Mouse (Mus musculus): ENCODE measurements around the gene Tas2r110. TPM values are rescaled to one million over a fixed set of nuclear protein-coding genes. Genes with fewer than 3 reads are reported as not detected.

The Tas2r110 gene
- polyA plus RNA-seq (2015; fragmentation: Nextera tagmentation; extraction: Ambion mirVana), result not detected in 2 replicates

GRCm38 (mm10) chr6:132867708-132868107 lies at the start of gene Tas2r110:
Gene Tas2r110, plus strand, starts transcription at chr6:132868008.
- H3K27me3 ChIP-seq (ENCODE audit: insufficient read depth, low read length), result no peaks in the 10 kb centered on the region
- H3K27ac ChIP-seq, result no peak within 1 kb of the TSS
- no peak within 1 kb of the TSS for H3K4me2 ChIP-seq (ENCODE audit: low read length)
- no peak within 1 kb of the TSS for H3K9ac ChIP-seq (ENCODE audit: low read depth, low read length)
- DNase-seq (ENCODE audit: low spot score), result no peak
- H3K4me1 ChIP-seq (replicated peaks; ENCODE audit: insufficient read depth, low read length), result no peaks in the 10 kb centered on the region
- no peaks in the 10 kb centered on the region for H3K36me3 ChIP-seq (ENCODE audit: insufficient read depth, low read length)
- no peaks in the 10 kb centered on the region for H3K9me3 ChIP-seq (replicated peaks; ENCODE audit: low read length)
- ATAC-seq (replicated peaks; ENCODE audit: low FRiP score, low read depth), result no peak
- TF ChIP-seq CTCF (IDR thresholded peaks at IDR 0.05; ENCODE audit: low read depth), result no peak
- H3K4me3 ChIP-seq (replicated peaks; ENCODE audit: low read depth, low read length), result no peak within 1 kb of the TSS

GRCm38 (mm10) chr6:132846842-132847241 lies 21.0 kb upstream of the Tas2r110 start, which contains the start of gene Tas2r123:
Gene Tas2r123, plus strand, starts transcription at chr6:132847142.
- DNase-seq (ENCODE audit: low spot score) (no peak), ATAC-seq (replicated peaks; ENCODE audit: low FRiP score, low read depth) (no peak)
- H3K4me3 ChIP-seq (replicated peaks; ENCODE audit: low read depth, low read length), result no peak within 1 kb of the TSS
- H3K4me1 ChIP-seq (replicated peaks; ENCODE audit: insufficient read depth, low read length), result no peaks in the 10 kb centered on the region
- no peaks in the 10 kb centered on the region for H3K27me3 ChIP-seq (ENCODE audit: insufficient read depth, low read length)
- H3K9me3 ChIP-seq (replicated peaks; ENCODE audit: low read length), result no peaks in the 10 kb centered on the region
- no peaks in the 10 kb centered on the region for H3K36me3 ChIP-seq (ENCODE audit: insufficient read depth, low read length)
- no peak within 1 kb of the TSS for H3K4me2 ChIP-seq (ENCODE audit: low read length)
- 74% methylated on average over 1 of the region's 1 CpGs for whole genome bisulfite sequencing
- H3K9ac ChIP-seq (ENCODE audit: low read depth, low read length), result no peak within 1 kb of the TSS
- H3K27ac ChIP-seq, result no peak within 1 kb of the TSS
- no peak for TF ChIP-seq CTCF (IDR thresholded peaks at IDR 0.05; ENCODE audit: low read depth)

GRCm38 (mm10) chr6:132855138-132855537 lies 12.7 kb upstream of the Tas2r110 start, which contains the start of gene Tas2r116:
Gene Tas2r116, plus strand, starts transcription at chr6:132855438.
- 72% methylated on average over 1 of the region's 1 CpGs for WGBS
- Histone ChIP-seq H3K9me3 (replicated peaks; ENCODE audit: low read length) (no peaks in the 10 kb centered on the region), H3K4me3 (replicated peaks; ENCODE audit: low read depth, low read length) (no peak within 1 kb of the TSS), H3K27me3 (ENCODE audit: insufficient read depth, low read length) (no peaks in the 10 kb centered on the region), H3K4me2 (ENCODE audit: low read length) (no peak within 1 kb of the TSS), H3K27ac (no peak within 1 kb of the TSS), H3K9ac (ENCODE audit: low read depth, low read length) (no peak within 1 kb of the TSS), H3K4me1 (replicated peaks; ENCODE audit: insufficient read depth, low read length) (no peaks in the 10 kb centered on the region), H3K36me3 (ENCODE audit: insufficient read depth, low read length) (no peaks in the 10 kb centered on the region)
- no peak for TF ChIP-seq CTCF (IDR thresholded peaks at IDR 0.05; ENCODE audit: low read depth)
- ATAC-seq (replicated peaks; ENCODE audit: low FRiP score, low read depth) (no peak), DNase-seq (ENCODE audit: low spot score) (no peak)

GRCm38 (mm10) chr6:132892711-132893110 lies 24.9 kb downstream of the Tas2r110 start, which contains the start of gene Tas2r113:
Gene Tas2r113, plus strand, starts transcription at chr6:132893011.
- no peak within 1 kb of the TSS for H3K27ac ChIP-seq
- DNase-seq (ENCODE audit: low spot score) (no peak), ATAC-seq (replicated peaks; ENCODE audit: low FRiP score, low read depth) (no peak)
- H3K4me3 ChIP-seq (replicated peaks; ENCODE audit: low read depth, low read length), result no peak within 1 kb of the TSS
- H3K4me2 ChIP-seq (ENCODE audit: low read length), result no peak within 1 kb of the TSS
- H3K27me3 ChIP-seq (ENCODE audit: insufficient read depth, low read length), result no peaks in the 10 kb centered on the region
- H3K4me1 ChIP-seq (replicated peaks; ENCODE audit: insufficient read depth, low read length), result no peaks in the 10 kb centered on the region
- no peak within 1 kb of the TSS for H3K9ac ChIP-seq (ENCODE audit: low read depth, low read length)
- 69% methylated on average over 1 of the region's 1 CpGs for WGBS
- TF ChIP-seq CTCF (IDR thresholded peaks at IDR 0.05; ENCODE audit: low read depth), result no peak
- no peaks in the 10 kb centered on the region for H3K9me3 ChIP-seq (replicated peaks; ENCODE audit: low read length)
- H3K36me3 ChIP-seq (ENCODE audit: insufficient read depth, low read length), result no peaks in the 10 kb centered on the region

GRCm38 (mm10) chr6:132909351-132909750 lies 41.5 kb downstream of the Tas2r110 start, which contains the start of gene Tas2r125:
Gene Tas2r125, plus strand, starts transcription at chr6:132909651.
- ATAC-seq (replicated peaks; ENCODE audit: low FRiP score, low read depth) (no peak), DNase-seq (ENCODE audit: low spot score) (no peak)
- no peaks in the 10 kb centered on the region for H3K36me3 ChIP-seq (ENCODE audit: insufficient read depth, low read length)
- H3K27me3 ChIP-seq (ENCODE audit: insufficient read depth, low read length), result no peaks in the 10 kb centered on the region
- H3K4me3 ChIP-seq (replicated peaks; ENCODE audit: low read depth, low read length), result no peak within 1 kb of the TSS
- TF ChIP-seq CTCF (IDR thresholded peaks at IDR 0.05; ENCODE audit: low read depth), result no peak
- 89% methylated on average over 3 of the region's 3 CpGs for WGBS
- H3K4me2 ChIP-seq (ENCODE audit: low read length), result no peak within 1 kb of the TSS
- no peak within 1 kb of the TSS for H3K9ac ChIP-seq (ENCODE audit: low read depth, low read length)
- H3K9me3 ChIP-seq (replicated peaks; ENCODE audit: low read length), result no peaks in the 10 kb centered on the region
- H3K27ac ChIP-seq, result no peak within 1 kb of the TSS
- H3K4me1 ChIP-seq (replicated peaks; ENCODE audit: insufficient read depth, low read length), result no peaks in the 10 kb centered on the region

Other genes with a start within 250 kb of the Tas2r110 start
- not detected in 2 replicates for gene A630073D07Rik, start 216.5 kb upstream of the Tas2r110 start, polyA plus RNA-seq (2015; fragmentation: Nextera tagmentation; extraction: Ambion mirVana)
- not detected in 2 replicates for gene Tas2r120, start 211.1 kb upstream of the Tas2r110 start, polyA plus RNA-seq (2015; fragmentation: Nextera tagmentation; extraction: Ambion mirVana)
- not detected in 2 replicates for gene Tas2r121, start 167.0 kb upstream of the Tas2r110 start, polyA plus RNA-seq (2015; fragmentation: Nextera tagmentation; extraction: Ambion mirVana)
- not detected in 2 replicates for gene Tas2r122, start 156.1 kb upstream of the Tas2r110 start, polyA plus RNA-seq (2015; fragmentation: Nextera tagmentation; extraction: Ambion mirVana)
- gene Tas2r115, start 130.0 kb upstream of the Tas2r110 start, polyA plus RNA-seq (2015; fragmentation: Nextera tagmentation; extraction: Ambion mirVana), result not detected in 2 replicates
- not detected in 2 replicates for gene Tas2r124, start 113.3 kb upstream of the Tas2r110 start, polyA plus RNA-seq (2015; fragmentation: Nextera tagmentation; extraction: Ambion mirVana)
- gene Tas2r102, start 105.9 kb upstream of the Tas2r110 start, polyA plus RNA-seq (2015; fragmentation: Nextera tagmentation; extraction: Ambion mirVana), result not detected in 2 replicates
- gene Tas2r136, start 89.8 kb upstream of the Tas2r110 start, polyA plus RNA-seq (2015; fragmentation: Nextera tagmentation; extraction: Ambion mirVana), result not detected in 2 replicates
- not detected in 2 replicates for gene Tas2r117, start 65.2 kb upstream of the Tas2r110 start, polyA plus RNA-seq (2015; fragmentation: Nextera tagmentation; extraction: Ambion mirVana)
- gene Tas2r123, start 20.9 kb upstream of the Tas2r110 start, polyA plus RNA-seq (2015; fragmentation: Nextera tagmentation; extraction: Ambion mirVana), result not detected in 2 replicates
- not detected in 2 replicates for gene Tas2r116, start 12.6 kb upstream of the Tas2r110 start, polyA plus RNA-seq (2015; fragmentation: Nextera tagmentation; extraction: Ambion mirVana)
- not detected in 2 replicates for gene Tas2r113, start 25.0 kb downstream of the Tas2r110 start, polyA plus RNA-seq (2015; fragmentation: Nextera tagmentation; extraction: Ambion mirVana)
- not detected in 2 replicates for gene Tas2r125, start 41.6 kb downstream of the Tas2r110 start, polyA plus RNA-seq (2015; fragmentation: Nextera tagmentation; extraction: Ambion mirVana)
- gene Tas2r129, start 83.1 kb downstream of the Tas2r110 start, polyA plus RNA-seq (2015; fragmentation: Nextera tagmentation; extraction: Ambion mirVana), result not detected in 2 replicates
- gene Tas2r131, start 89.9 kb downstream of the Tas2r110 start, polyA plus RNA-seq (2015; fragmentation: Nextera tagmentation; extraction: Ambion mirVana), result not detected in 2 replicates
- gene Tas2r109, start 113.0 kb downstream of the Tas2r110 start, polyA plus RNA-seq (2015; fragmentation: Nextera tagmentation; extraction: Ambion mirVana), result not detected in 2 replicates
- not detected in 2 replicates for gene Tas2r103, start 169.1 kb downstream of the Tas2r110 start, polyA plus RNA-seq (2015; fragmentation: Nextera tagmentation; extraction: Ambion mirVana)
- not detected in 2 replicates for gene Tas2r140, start 187.8 kb downstream of the Tas2r110 start, polyA plus RNA-seq (2015; fragmentation: Nextera tagmentation; extraction: Ambion mirVana)
- 114 and 119 TPM in 2 replicates for gene Smim10l1, start 236.9 kb downstream of the Tas2r110 start, polyA plus RNA-seq (2015; fragmentation: Nextera tagmentation; extraction: Ambion mirVana)

Data from kidney, postnatal 0 days (tissue).